Mouse (Mus musculus) right cerebral cortex, adult 2 months (tissue): ENCODE results near the gene Dad1.
"Not testable (repeated sequence)": the region's sequence is repeated elsewhere in the genome, so short reads cannot be mapped to it uniquely, and the experiment has no call there.

ENCODE experiments used
- DNase-seq, 2 experiments: peaks; one replicate each; pipeline ENCODE4 v3.0.0; 2021 to 2022; ENCODE audit warnings: low spot score in 2 of 2

Dad1 gene

DNA sequence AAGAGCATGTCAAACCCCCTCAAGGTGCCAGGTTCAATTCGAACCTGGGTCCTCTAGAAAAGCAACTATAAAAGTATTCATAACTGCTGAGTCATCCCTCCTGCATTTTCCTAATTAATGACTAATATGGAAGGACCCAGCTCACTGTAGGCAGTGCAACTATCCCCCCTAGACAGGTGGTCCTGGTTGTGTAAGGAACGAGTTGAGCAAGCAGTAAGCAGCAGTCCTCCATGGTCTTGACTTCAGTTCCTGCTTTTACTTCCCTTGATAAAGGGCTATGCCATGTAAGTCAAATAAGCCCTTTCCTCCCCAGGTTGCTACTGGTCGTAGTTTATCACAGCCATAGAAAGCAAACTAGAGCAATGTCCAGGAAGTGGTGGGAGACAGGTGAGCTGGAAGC lies 7.7 kb downstream of the Dad1 start:
- no peak for DNase-seq

DNA sequence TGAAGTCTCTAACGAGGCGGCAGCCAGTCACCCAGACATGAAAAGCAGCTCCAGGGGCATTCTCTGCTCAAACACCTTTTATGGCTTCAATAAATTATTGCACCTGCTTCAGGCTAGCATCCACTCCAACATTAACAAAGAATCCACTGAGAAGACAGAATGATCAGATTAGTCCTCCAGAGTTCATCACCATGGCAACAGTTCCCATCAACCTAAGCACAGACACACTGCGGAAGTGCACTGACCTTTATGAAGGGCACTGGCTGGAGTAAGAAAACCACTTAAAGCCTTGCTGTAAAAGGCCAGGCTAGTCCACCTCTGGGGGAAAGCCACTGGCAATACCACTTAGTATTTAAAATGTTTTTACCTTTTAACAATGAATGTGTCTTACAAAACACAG lies 9.7 kb downstream of the Dad1 start:
- DNase-seq, result no peak

DNA sequence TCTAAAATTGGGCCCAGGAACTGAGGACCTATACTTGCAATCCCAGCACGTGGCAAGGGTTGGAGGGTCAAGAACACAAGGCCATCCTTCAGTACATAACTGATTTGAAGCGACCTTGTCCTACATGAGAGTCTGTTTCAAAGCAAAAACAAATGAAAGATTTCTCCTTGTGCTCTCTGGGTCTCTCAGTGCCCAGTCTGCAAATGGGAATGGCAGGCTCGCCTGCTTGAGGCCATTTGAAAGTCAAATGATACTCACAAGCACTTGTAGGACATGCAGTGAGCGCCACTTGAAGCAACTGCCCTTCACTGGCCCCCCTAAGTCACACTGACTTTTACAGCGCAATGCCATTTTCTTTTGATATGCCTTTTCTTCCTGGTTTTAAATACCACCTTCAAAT lies 13.4 kb downstream of the Dad1 start:
- no peak for DNase-seq

DNA sequence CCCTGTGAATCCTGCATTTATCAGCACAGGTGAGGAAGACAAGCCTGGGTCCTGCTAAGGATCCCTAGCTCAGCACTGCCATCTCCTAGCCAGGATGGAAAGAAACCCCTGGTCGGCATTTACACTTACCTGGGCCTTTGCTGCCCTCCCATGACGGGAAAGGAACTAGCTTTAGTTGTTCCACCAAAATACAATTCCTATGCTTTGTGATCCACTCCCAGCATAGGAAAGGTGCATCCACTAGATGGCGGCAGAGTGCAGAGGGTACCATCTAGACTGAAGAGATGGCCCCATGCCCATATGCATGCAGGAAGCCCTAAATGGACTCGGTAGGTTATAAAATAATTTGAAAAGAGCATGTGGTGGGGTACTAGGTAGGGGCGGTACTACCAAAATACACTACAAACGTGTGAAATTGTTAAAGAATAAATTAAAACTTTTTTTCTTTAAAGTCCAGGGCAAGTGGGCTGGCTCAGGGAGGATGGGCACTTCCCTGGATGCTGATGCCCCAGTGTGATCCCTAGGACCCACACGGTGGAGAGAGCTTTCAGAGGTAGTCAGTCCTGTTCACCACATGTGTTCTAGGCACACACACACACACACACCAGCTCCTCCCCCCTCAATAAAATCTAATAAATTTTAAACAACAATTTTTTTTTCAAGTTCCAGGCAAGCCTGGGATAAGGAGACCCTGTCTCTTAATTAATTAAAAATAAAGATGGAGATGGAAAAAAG lies 14.7 kb downstream of the Dad1 start:
- peak; percentile 87 to 91 for DNase-seq

DNA sequence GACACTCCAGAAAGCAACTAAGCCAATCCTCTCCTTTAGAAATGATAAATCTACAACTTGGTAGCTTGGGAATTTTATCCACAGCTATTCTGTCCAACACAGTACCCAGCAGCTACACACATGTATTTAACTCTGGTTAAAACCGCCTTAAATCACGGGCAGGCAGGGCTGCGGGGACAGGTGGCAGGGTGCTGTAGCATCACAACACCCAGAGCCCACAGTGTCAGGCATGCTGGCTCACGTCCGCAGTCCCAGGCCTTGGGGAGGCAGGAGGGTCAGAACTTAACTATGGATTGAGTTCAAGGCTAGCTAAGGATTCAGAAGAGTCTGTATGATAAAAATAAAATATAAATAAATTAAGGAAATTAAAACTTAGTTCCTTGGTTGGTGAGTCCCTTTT lies 17.0 kb downstream of the Dad1 start:
- DNase-seq, result no peak

DNA sequence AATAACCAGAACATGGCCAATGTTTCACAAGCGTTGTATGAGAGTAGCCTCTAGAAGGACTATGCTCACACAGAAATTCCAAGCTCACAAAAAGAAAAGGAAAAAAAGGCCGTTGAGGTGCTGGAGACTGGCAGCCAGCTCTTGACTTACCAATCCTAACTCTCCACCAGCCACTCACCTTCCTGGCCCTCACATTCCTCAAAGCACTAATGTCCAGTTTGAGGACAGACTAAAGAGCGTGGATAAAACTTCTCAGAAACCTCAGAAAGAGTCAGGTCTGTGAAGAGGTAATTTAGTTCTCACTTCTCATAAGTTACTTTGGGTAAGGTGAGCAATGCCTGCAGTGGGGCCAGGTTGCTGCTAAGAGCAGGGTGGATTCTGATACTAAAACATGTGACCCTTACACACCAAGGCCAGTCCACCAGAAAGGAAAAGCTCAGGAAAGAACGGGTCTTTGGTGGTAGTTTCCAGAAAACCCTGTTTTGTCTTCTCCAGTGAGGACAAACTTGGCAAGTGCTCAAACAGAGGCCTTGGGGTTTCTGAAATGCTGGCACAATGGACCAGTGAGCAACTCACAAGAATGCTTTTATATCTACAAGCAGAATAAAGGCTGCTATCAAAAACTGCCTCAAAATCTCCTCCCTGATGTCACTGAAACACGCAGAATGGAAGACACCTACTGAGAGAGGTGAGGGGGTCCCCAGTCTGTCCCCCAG lies 17.9 kb downstream of the Dad1 start:
- no peak for DNase-seq

DNA sequence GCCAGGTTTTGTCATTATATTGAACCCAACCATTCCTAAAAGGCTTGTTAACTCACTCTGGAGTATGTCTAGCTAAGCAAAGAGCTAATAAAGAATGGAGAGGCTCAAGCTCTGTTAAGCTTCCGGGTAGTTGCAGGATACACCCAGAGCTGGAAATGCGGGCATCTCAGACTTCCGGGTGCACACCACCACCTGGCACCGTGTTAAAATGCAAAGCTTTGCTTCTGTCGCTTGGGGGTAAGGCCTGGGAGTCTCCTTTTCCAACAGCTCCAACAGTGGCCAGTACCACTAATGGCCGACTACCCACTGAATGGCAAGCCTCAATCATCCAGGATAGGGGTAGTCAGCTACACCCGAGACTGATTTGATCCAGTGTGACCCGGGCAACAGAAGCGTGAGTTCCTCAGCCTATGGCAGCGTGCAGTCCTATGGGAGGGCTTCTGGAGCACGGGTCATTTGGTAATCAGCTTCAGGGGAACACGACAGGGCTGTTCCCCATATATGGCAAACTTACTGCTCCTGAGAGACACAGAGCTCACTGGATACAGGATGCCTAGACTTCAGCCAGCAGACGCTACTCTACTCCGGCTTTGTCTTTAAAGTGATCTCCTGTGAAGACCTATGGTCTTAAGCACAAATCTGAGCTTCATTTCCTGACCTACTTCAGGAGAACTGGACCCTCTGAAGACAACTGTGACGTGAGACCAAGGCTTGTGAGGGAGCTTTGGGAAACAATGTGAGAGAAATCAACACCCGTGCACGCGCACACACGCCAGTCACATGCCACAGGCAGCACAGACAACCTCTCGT lies 19.5 kb downstream of the Dad1 start:
- DNase-seq, result no peak

DNA sequence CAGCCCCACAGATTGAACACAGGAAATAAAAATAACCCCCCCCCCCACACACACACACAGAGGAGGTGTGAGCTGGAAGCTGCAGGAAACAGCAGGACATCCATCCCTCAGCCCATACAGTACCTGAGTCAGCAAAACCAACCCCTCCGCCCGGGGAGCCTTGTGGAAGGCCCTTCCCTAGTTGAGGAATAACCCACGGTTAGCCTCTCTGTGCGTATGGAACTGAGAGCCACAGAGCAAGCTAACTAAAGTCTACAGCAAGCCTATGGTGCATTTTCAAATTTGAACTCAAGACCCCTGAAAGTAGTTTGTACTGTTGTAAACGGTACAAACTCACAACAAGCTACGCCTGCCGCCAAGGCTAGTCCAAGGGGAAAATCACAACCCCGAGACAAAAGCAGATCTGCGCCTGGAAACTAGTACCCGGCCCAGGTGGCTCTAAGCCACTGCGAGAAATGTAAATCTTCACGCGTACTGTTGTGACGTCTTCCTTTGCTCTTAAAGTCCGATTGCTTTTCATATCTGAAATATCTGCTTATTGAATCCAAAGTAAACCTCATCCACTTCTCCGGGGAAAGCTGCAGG lies 20.3 kb downstream of the Dad1 start:
- DNase-seq, result no peak

DNA sequence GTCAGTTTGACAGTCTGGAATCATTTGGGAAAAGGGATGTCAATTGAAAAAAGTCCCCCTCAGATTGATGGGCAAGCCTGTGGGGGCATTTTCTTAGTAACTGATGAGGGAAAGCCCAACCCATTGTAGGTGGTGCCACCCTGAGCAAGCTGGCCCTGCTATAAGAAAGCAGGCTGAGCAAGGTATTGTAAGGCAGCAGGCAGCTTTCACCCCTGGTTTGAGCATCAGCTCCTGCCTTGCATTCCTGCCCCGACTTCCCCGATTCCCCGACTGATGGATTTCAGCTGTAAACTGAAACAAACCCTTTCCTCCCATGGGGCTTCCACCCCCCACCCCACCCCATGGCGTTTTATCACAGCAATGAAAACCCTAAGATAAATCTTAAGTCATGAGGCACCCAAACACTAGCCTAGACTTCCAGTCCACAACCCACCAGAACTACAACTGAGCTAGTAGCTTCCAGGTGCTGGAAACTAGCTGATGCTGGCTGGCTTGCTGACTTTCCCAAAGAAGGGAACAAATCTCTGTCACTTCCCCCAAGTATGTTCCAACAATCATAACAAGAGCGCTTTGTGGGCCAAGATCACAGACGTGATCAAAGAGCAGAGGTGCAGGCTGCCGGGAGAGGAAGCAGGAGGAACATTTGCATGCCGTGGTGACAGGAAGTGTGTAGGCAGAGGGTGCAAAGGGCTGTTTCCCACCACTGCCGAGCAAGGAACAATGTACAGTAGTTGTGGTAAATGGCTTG lies 20.9 kb downstream of the Dad1 start:
- DNase-seq, result peak; percentile 33 to 45

DNA sequence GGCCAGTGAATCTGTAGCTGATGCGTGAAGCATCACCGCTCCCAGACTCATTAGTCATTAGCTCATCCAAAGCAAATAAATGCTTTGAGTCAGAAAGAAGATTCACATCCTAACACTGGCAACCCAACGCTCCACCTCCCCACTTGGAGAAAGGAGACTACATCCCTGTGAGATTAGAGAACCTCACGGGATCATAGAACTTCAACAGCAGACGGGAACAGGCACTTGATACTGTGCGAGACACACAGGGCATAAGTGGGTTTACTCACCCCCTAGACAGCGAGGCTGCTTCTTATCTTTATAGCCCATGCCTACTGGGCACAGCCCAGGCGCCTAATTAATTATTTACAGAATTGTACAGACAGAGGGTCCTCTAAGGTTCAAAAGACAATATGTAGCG lies 21.8 kb downstream of the Dad1 start:
- no peak for DNase-seq

DNA sequence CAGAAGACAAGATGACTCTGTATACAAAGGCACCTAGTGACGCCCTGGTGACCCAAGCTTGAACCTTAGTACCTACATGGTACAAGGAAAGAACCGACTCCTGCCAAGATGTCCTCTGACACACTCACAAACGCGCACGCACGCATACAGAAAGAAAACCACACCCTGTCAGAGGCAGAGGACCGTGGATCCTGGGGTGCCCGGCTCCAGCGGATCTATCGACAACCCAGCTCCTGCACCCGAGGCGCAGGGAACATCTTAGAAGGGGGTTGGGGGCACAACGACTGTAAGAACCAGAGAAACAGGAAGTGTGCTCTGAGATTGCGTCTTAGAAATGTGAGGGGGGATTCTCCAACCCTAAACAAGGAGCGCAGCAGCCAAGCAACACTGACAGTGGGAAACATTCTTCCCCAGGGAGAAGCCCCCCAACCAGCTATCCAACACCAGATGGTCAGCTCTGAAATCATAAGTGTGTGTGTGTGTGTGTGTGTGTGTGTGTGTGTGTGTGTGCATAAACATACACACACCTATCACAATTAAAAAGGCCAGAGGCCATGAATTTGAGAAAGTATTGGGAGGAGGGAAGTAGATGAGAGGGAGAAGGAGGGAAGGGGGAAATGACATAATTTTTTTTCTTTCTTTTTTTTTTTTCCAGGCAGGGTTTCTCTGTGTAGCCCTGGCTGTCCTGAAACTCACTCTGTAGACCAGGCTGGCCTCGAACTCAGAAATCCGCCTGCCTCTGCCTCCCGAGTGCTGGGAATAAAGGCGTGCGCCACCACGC lies 22.5 kb downstream of the Dad1 start:
- DNase-seq, result no peak

DNA sequence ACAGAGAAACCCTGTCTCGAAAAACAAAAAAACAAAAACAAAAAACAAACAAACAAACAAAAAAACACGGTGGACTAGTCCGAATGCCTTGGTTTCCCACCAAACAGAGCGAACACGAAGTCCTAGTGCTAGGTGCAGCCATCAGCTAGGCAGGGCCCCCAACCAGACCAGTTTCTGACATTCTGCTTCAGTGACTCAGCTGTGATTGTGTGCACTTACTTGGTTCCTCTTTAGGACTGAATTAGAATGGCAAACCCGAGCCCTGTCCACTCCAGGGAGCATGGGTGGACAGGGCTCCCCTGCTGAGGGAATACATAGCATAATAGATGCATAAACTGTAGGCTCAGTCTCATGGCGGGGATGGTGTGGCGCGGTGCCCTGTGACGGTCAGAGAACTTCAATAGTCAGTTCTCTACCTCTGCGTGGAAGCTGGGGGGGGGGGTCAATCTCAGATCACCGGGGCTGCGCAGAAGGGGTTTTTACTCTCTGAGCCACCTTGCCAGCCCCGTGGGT lies 23.2 kb downstream of the Dad1 start:
- no peak for DNase-seq

DNA sequence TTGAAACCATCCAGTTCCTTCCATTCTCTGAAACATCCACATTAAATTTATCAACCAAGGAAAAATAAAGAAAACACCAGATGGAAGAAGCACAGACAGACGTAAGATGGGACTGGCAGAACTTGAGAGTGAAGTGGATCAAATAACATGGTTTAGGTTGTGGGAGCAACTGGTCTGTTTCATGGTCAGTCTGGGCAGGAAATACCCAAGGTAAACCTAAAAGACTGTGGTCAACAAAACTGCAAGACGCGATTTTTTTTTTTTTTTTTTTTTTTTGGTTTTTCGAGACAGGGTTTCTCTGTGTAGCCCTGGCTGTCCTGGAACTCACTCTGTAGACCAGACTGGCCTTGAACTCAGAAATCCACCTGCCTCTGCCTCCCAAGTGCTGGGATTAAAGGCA lies 24.1 kb downstream of the Dad1 start:
- not testable (repeated sequence) for DNase-seq

DNA sequence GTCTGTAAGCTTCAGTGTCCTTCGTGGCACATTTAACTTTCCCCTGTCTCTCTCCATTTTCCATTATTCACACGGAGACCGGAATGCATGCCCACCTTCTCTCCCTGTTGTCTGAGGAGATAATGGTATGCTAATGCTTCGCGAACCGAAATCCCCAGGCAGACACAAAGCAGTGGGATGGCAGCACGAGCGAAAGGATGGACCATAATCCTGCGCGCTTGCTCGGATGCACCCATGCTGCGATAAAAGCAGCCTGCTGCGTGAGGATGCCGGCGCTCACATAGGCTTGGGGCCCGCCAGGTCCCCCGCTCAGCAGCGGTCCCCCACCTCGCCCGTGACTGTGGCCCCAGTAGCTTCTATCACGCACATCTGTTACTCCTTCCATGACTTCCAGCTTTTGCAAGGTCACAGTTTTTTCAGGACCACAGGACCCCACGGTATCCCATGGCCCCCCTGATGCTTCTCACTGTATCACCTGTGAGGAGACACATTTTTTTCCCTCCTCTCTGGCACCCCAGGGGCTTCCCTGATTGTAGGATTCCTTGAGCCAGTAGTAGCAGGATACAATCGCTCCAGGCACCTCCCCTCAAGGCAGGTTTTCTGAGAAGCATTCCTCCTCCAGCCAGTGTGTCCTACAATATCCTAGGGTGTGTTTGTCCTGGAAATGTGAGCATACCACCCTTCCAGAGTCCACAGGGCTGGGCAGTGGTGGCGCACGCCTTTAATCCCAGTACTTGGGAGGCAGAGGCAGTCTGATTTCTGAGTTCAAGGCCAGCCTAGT lies 24.8 kb downstream of the Dad1 start:
- DNase-seq, result no peak

DNA sequence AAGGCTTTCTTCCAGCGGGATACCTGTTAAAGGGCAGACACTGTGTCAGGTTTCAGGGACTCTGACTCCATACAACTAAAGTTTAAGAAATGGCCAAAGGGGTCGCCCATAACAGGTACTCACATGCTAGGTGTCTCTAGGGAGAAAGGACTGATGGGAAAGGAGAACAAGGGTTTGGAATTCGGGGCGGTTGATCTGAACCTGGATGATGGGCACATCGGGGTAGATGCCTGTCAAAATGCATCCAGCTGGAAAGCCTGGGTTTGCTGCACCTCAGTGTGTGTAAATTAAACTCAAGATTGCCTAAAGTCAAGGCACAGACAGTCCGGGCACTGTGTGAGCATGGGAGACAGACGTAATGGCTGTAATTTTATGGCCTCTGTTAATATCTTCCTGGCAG lies 25.4 kb downstream of the Dad1 start:
- DNase-seq, result no peak

DNA sequence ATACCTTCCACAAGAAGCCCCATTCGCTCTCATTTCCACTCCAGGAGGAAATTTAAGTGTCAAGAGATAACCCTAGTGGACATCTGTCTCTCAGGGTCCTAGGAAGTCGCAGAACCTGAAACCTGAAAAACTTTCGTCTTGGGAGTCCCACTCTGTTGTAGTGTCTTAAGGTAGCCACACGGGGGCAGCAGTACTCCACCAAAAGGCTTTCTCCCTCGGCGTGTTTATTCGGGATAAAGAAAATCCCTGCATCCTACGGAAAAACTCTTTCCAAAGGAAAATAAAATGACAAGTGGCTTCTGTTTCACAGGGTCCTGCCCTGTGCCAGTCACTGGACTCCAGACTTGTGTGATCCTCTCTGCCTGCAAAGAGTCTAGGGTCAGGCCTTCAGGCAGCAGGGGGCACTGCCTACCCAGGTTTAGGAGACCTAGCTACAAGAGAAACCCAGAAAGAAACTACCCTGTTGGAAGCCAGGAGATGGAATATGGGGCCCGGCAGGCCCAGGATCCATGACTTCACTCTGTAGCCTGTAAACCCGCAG lies 25.9 kb downstream of the Dad1 start:
- peak; percentile 68 to 70 for DNase-seq

DNA sequence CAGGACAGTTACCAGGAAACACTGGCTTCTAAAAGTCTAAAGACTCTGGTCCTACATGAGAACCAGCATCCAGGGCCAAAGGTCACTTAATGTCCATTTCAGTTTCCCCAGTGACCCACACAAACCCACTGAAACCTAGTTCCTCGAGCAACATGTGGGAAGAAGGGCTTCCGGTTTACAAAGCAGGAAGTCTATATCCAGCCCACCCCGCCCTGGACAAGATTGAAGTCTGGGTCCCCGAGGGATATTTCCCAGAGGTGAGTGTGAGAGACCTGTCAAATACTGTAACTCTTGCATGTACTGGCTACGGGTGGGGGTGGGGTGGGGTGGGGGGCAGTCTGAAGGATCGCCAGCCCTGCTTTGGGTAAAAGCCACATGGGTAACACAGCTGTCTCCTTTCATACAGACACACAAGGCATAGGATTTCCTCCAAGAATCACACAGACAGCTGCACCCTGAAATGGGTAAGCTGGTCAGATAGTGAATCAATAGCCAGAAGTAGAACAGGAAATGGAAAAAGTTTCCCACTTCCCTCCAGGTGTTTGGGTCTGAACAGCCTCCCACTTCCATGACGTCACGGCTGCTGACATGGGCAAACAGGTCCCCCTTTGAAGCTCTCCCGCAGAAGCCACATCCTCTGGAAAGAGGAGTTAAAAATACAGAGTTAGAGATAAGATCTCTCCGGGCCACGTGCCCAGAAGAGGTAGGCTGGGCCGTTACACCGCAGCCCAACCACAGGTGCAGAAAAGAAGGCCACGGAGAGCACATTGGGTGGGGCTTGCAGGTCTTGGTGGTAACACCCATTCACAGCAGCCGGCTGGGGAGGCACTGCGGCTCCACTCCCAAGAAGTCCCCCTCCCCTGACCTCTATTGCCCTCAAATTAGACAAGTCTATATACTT lies 26.7 kb downstream of the Dad1 start:
- no peak for DNase-seq

DNA sequence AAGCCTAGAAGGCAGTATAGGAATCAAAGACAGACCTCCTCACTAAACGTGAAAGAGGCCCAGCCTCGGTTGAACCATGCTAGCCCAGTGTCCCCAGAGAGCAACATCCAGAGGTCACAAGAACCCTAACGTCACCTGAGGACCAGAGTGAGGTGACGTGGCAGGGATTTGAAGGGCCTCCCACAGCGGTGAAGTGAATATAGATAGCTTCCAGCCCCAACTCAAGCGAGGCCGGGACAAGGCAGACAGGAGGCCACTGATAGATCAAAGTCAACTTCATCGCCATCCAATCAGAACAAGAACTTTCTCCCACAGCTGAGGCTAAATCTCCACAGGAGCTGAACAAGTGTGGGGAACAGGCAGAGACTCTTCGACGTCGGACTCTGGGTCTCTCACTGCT lies 28.2 kb downstream of the Dad1 start:
- DNase-seq, result no peak
